Mouse (Mus musculus) liver, embryonic 11.5 days (tissue): ENCODE results near the gene 1700020N01Rik. TPM values are rescaled to one million over a fixed set of nuclear protein-coding genes. Genes with fewer than 3 reads are reported as not detected.

Source experiments
- ATAC-seq: fragments of 200-750 bp; cut with Nextera tagmentation; replicated peaks from 2 replicates; pipeline ENCODE4 v1.8.0; 2017; ENCODE audit warnings: moderate number of reproducible peaks, mild to moderate bottlenecking, moderate TSS enrichment, moderate library complexity; ENCODE audit not compliant: low FRiP score
- DNase-seq: peaks from one replicate; pipeline ENCODE4 v3.0.0-alpha.2; 2017; ENCODE audit warnings: low spot score
- H3K27ac ChIP-seq: fragments of 300-500 bp; sonication (generic); 2 replicates; pipeline ENCODE4 v1.5.1; 2014; ENCODE audit warnings: mild to moderate bottlenecking, low read depth, low read length, control low read depth
- H3K27me3 ChIP-seq: fragments of 300-500 bp; sonication (generic); replicated peaks from 2 replicates; pipeline ENCODE4 v1.6.1; 2014; ENCODE audit warnings: low read length, mixed read lengths; ENCODE audit not compliant: control insufficient read depth, insufficient read depth
- H3K36me3 ChIP-seq: fragments of 300-500 bp; sonication (generic); 2 replicates; pipeline ENCODE4 v1.6.1; 2014; ENCODE audit warnings: mild to moderate bottlenecking, low read length, moderate library complexity, mixed read lengths; ENCODE audit not compliant: control insufficient read depth, insufficient read depth
- H3K4me1 ChIP-seq: fragments of 300-500 bp; sonication (generic); replicated peaks from 2 replicates; pipeline ENCODE4 v1.6.1; 2014; ENCODE audit warnings: low read length, mixed read lengths; ENCODE audit not compliant: control insufficient read depth, insufficient read depth
- H3K4me2 ChIP-seq: fragments of 300-500 bp; sonication (generic); 2 replicates; pipeline ENCODE4 v1.6.1; 2014; ENCODE audit warnings: mild to moderate bottlenecking, control low read depth, moderate library complexity
- H3K4me3 ChIP-seq: fragments of 300-500 bp; sonication (generic); 2 replicates; pipeline ENCODE4 v1.5.1; 2014; ENCODE audit warnings: low read depth, low read length, control low read depth
- H3K9ac ChIP-seq: fragments of 300-500 bp; sonication (generic); 2 replicates; pipeline ENCODE4 v1.6.1; 2014; ENCODE audit warnings: low read depth, low read length, control low read depth
- H3K9me3 ChIP-seq: fragments of 300-500 bp; sonication (generic); 2 replicates; pipeline ENCODE4 v1.6.1; 2016; ENCODE audit warnings: low read length, inconsistent platforms, mixed read lengths; ENCODE audit not compliant: control insufficient read depth
- WGBS: fragments of 180-500 bp; shearing (Covaris S2); extraction: QIAGEN DNeasy Blood & Tissue Kit; methylation state at CpG from one replicate; pipeline ENCODE4 v1.1.7; 2014; 5-methylcytosine and 5-hydroxymethylcytosine counted together
- polyA plus RNA-seq: library from polyadenylated mRNA; unstranded; fragments of >200 nt; fragmentation: Nextera tagmentation; extraction: Ambion mirVana; gene quantifications from 2 replicates; pipeline ENCODE4 v1.2.1, GENCODE M21; 2014

1700020N01Rik gene
- not detected in 2 replicates for polyA plus RNA-seq

GRCm38 (mm10) chr10:21592896-21593380, at the start of gene 1700020N01Rik:
Gene 1700020N01Rik, plus strand, starts transcription at chr10:21593145.
- DNase-seq (no peak), ATAC-seq (no peak)
- no peak within 1 kb of the TSS for H3K27ac ChIP-seq
- no peak within 1 kb of the TSS for H3K9ac ChIP-seq
- H3K36me3 ChIP-seq = no peaks in the 10 kb centered on the region
- no peak within 1 kb of the TSS for H3K4me3 ChIP-seq
- no peaks in the 10 kb centered on the region for H3K4me1 ChIP-seq
- no peaks in the 10 kb centered on the region for H3K9me3 ChIP-seq
- H3K27me3 ChIP-seq = no peaks in the 10 kb centered on the region
- WGBS = 91% methylated on average over 22 of the region's 22 CpGs
- H3K4me2 ChIP-seq = no peak within 1 kb of the TSS

- Histone ChIP-seq H3K27me3 (no peaks in the 10 kb centered on the region), H3K9me3 (no peaks in the 10 kb centered on the region), H3K9ac (no peak overlapping the region), H3K4me3 (no peak overlapping the region), H3K4me1 (no peaks in the 10 kb centered on the region), H3K27ac (no peak overlapping the region), H3K36me3 (no peaks in the 10 kb centered on the region), H3K4me2 (no peak overlapping the region)
- ATAC-seq = no peak
- no peak for DNase-seq
- WGBS = 63% methylated on average over 3 of the region's 3 CpGs
Measured at GRCm38 (mm10) chr10:21543576-21544278, 49.2 kb upstream of the 1700020N01Rik start.

- no peaks in the 10 kb centered on the region for H3K36me3 ChIP-seq
- H3K9ac ChIP-seq = no peak overlapping the region
- H3K4me2 ChIP-seq = no peak overlapping the region
- H3K27me3 ChIP-seq = no peaks in the 10 kb centered on the region
- H3K27ac ChIP-seq = no peak overlapping the region
- no peaks in the 10 kb centered on the region for H3K9me3 ChIP-seq
- ATAC-seq (no peak), DNase-seq (no peak)
- H3K4me1 ChIP-seq = no peaks in the 10 kb centered on the region
- 67% methylated on average over 4 of the region's 4 CpGs for WGBS
- no peak overlapping the region for H3K4me3 ChIP-seq
Measured at GRCm38 (mm10) chr10:21544721-21545120, 48.2 kb upstream of the 1700020N01Rik start.

GRCm38 (mm10) chr10:21545446-21545845, 47.5 kb upstream of the 1700020N01Rik start:
- Histone ChIP-seq H3K4me1 (no peaks in the 10 kb centered on the region), H3K36me3 (no peaks in the 10 kb centered on the region), H3K27ac (no peak overlapping the region), H3K4me2 (no peak overlapping the region), H3K9me3 (no peaks in the 10 kb centered on the region), H3K9ac (no peak overlapping the region), H3K27me3 (no peaks in the 10 kb centered on the region), H3K4me3 (no peak overlapping the region)
- no peak for ATAC-seq
- WGBS = 30% methylated on average over 6 of the region's 6 CpGs
- DNase-seq = no peak

GRCm38 (mm10) chr10:21548871-21549505, 44.0 kb upstream of the 1700020N01Rik start:
- Histone ChIP-seq H3K4me3 (no peak overlapping the region), H3K4me1 (no peaks in the 10 kb centered on the region), H3K9me3 (no peaks in the 10 kb centered on the region), H3K36me3 (no peaks in the 10 kb centered on the region), H3K27ac (no peak overlapping the region), H3K4me2 (no peak overlapping the region), H3K27me3 (no peaks in the 10 kb centered on the region), H3K9ac (no peak overlapping the region)
- DNase-seq (no peak), ATAC-seq (no peak)
- 72% methylated on average over 9 of the region's 9 CpGs for WGBS

GRCm38 (mm10) chr10:21552967-21553682, 39.8 kb upstream of the 1700020N01Rik start:
- H3K4me2 ChIP-seq = no peak overlapping the region
- ATAC-seq (no peak), DNase-seq (no peak)
- H3K4me3 ChIP-seq = no peak overlapping the region
- no peak overlapping the region for H3K9ac ChIP-seq
- H3K27me3 ChIP-seq = no peaks in the 10 kb centered on the region
- no peaks in the 10 kb centered on the region for H3K36me3 ChIP-seq
- no peak overlapping the region for H3K27ac ChIP-seq
- no peaks in the 10 kb centered on the region for H3K4me1 ChIP-seq
- WGBS = 82% methylated on average over 8 of the region's 8 CpGs
- H3K9me3 ChIP-seq = no peaks in the 10 kb centered on the region

- no peak overlapping the region for H3K9ac ChIP-seq
- no peak overlapping the region for H3K4me3 ChIP-seq
- no peaks in the 10 kb centered on the region for H3K27me3 ChIP-seq
- no peaks in the 10 kb centered on the region for H3K4me1 ChIP-seq
- no peaks in the 10 kb centered on the region for H3K36me3 ChIP-seq
- ATAC-seq (no peak), DNase-seq (no peak)
- H3K4me2 ChIP-seq = no peak overlapping the region
- H3K9me3 ChIP-seq = no peaks in the 10 kb centered on the region
- WGBS = 79% methylated on average over 4 of the region's 4 CpGs
- no peak overlapping the region for H3K27ac ChIP-seq
Measured at GRCm38 (mm10) chr10:21553683-21554035, 39.3 kb upstream of the 1700020N01Rik start.

GRCm38 (mm10) chr10:21554896-21555580, 37.9 kb upstream of the 1700020N01Rik start:
- WGBS = 78% methylated on average over 11 of the region's 11 CpGs
- ATAC-seq (no peak), DNase-seq (no peak)

More at GRCm38 (mm10) chr10:21554896-21555580, 37.9 kb upstream of the 1700020N01Rik start:
- no peak overlapping the region for H3K27ac ChIP-seq
- H3K4me3 ChIP-seq = no peak overlapping the region
- H3K4me2 ChIP-seq = no peak overlapping the region
- no peaks in the 10 kb centered on the region for H3K36me3 ChIP-seq
- no peak overlapping the region for H3K9ac ChIP-seq
- H3K9me3 ChIP-seq = no peaks in the 10 kb centered on the region
- H3K4me1 ChIP-seq = no peaks in the 10 kb centered on the region
- no peaks in the 10 kb centered on the region for H3K27me3 ChIP-seq
